Mouse (Mus musculus): Measurements from ENCODE around the gene Pus10.

DNA sequence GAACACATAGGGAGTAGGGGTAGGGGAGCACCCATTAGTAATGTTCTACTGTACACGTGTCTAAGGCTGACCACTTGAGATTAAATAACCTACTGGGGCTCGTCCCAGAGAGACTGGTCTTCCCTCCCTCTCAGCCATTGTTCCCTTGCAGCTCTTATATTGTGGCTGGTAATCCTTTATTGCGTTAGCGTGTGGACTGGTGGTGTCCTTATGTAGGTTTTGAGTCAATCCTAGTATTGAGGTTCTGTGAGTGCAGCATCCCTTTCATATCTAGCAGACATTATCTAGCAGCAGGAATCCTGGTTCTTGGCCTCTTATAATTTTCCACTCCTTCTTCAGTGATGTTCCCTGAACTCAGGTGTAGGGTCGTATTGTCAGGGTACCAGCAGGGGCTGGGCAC, 21.2 kb downstream of the Pus10 start:
- TF ChIP-seq CTCF (IDR thresholded peaks at IDR 0.05; ENCODE audit: borderline replicate concordance, control insufficient read depth, extremely low read depth, insufficient read depth, low read length, poor library complexity) (no peak), POLR2A (IDR thresholded peaks at IDR 0.05; ENCODE audit: control insufficient read depth, extremely low read depth, insufficient read depth, low read length, poor library complexity) (no peak)
